In genomic region chr3:30964216-30964615, GRCm38 (mm10) we compare ENCODE assay signal across 23 mouse cellular contexts. TPM values are rescaled to one million over a fixed set of nuclear protein-coding genes. Genes with fewer than 3 reads are reported as not detected.
A peak's percentile ranks its signal among the peaks of the same experiment; 100 is the strongest.
DNase-seq lines count a peak whose midpoint lies in the region; ATAC-seq and TF ChIP-seq lines count a peak whose summit lies in the region.
"Had no signal": no experiment of that assay in that cellular context is flagged by ENCODE, and none has a peak within 500 bp of the region (broad histone marks: within the 10 kb centered on the region; RNA-seq: fewer than 3 reads in every experiment).

No protein-coding gene starts in this region.

- no peak for TF ChIP-seq RAD21 in CH12.LX (IDR thresholded peaks at IDR 0.05; ENCODE audit: low read depth, low read length)
- TF ChIP-seq RAD21 in MEL (IDR thresholded peaks at IDR 0.05; ENCODE audit: low read depth, low read length), result no peak

- no peak for TF ChIP-seq EP300 in CH12.LX (IDR thresholded peaks at IDR 0.05; ENCODE audit: low read length)
- TF ChIP-seq EP300 in MEL (IDR thresholded peaks at IDR 0.05; ENCODE audit: low read depth in 1 of 2, low read length in 2 of 2), result no peak

- no peak overlapping the region for H3K9ac ChIP-seq in CH12.LX (ENCODE audit: insufficient read depth, low read depth)
- H3K9ac ChIP-seq in ES-E14 (ENCODE audit: insufficient read depth, low read depth, low read length, poor library complexity, severe bottlenecking), result no peak overlapping the region
- H3K9ac ChIP-seq in MEL (ENCODE audit: control insufficient read depth, low read depth, low read length, poor library complexity, severe bottlenecking), result no peak overlapping the region
- H3K9ac ChIP-seq in forebrain, embryonic 12.5 days, result no peak overlapping the region

- H3K36me3 ChIP-seq in CH12.LX (replicated peaks in 1 of 2; ENCODE audit: control insufficient read depth in 1 of 2, insufficient read depth in 1 of 2, low read length in 1 of 2) (peaks cover 38 to 67% of the 10 kb centered on the region in 2 experiments), ES-E14 (ENCODE audit: control insufficient read depth, insufficient read depth, low read length, poor library complexity, severe bottlenecking) (peaks cover 10% of the 10 kb centered on the region), MEL (ENCODE audit: control insufficient read depth in 1 of 2, insufficient read depth in 2 of 2, low read length in 2 of 2) (peaks cover 12 to 19% of the 10 kb centered on the region in 2 experiments)
- peaks cover 57% of the 10 kb centered on the region for H3K36me3 ChIP-seq in forebrain, embryonic 12.5 days (replicated peaks)

- H3K9me3 ChIP-seq in CH12.LX (replicated peaks; ENCODE audit: low read length) (peaks cover 6% of the 10 kb centered on the region), ES-E14 (ENCODE audit: control insufficient read depth, insufficient read depth, low read depth, low read length) (no peaks in the 10 kb centered on the region), MEL (replicated peaks; ENCODE audit: insufficient read depth, low read length) (no peaks in the 10 kb centered on the region)
- 0 out of 2 replicates have a peak, but pooled peaks cover 2% of the 10 kb centered on the region for H3K9me3 ChIP-seq in forebrain, embryonic 12.5 days
- H3K9me3 ChIP-seq: G1E had no signal

- ATAC-seq in forebrain, embryonic 12.5 days (ENCODE audit: low FRiP score), result no peak
- ATAC-seq: activated CD4-positive, CD25-positive, alpha-beta regulatory T cell, adult 4 months; CD4-positive, CD25-positive, alpha-beta regulatory T cell, adult 4 months; Patski had no signal

- dilution Hi-C loops in CH12.LX (cut with MboI; ENCODE audit: extremely low pct_ligation_motif_present, extremely low pct_unique_long_range_greater_than_20kb, low sequenced_read_pairs), result no loop called here

- H3K4me3 ChIP-seq in CH12.LX (replicated peaks in 1 of 3; ENCODE audit: low read depth in 2 of 3, low read length in 2 of 3, poor library complexity in 1 of 3) (no peak overlapping the region), ES-E14 (ENCODE audit: insufficient read depth in 1 of 2, low read depth in 1 of 2, low read length in 2 of 2, poor library complexity in 1 of 2, severe bottlenecking in 1 of 2) (no peak overlapping the region), MEL (ENCODE audit: control insufficient read depth in 1 of 2, insufficient read depth in 1 of 2, low read depth in 2 of 2, low read length in 2 of 2) (no peak overlapping the region)
- no peak overlapping the region for H3K4me3 ChIP-seq in forebrain, embryonic 12.5 days (replicated peaks)

- 92% methylated on average over 3 of the region's 3 CpGs for WGBS in forebrain, embryonic 12.5 days

- H3K4me1 ChIP-seq in CH12.LX (ENCODE audit: control insufficient read depth in 1 of 2, insufficient read depth in 2 of 2) (peaks cover 5 to 10% of the 10 kb centered on the region in 2 experiments; a peak in 3 of 4 replicates), ES-E14 (ENCODE audit: control insufficient read depth in 2 of 2, insufficient read depth in 2 of 2, low read length in 2 of 2, poor library complexity in 1 of 2) (peaks cover 0 to 2% of the 10 kb centered on the region in 2 experiments; a peak in 1 of 4 replicates), MEL (ENCODE audit: control insufficient read depth in 1 of 2, insufficient read depth in 2 of 2, low read length in 2 of 2) (peaks cover 0 to 10% of the 10 kb centered on the region in 2 experiments; a peak in 2 of 4 replicates)
- H3K4me1 ChIP-seq in forebrain, embryonic 12.5 days, result peaks cover 8% of the 10 kb centered on the region

- TF ChIP-seq POLR2A in CH12.LX (IDR thresholded peaks at IDR 0.05; ENCODE audit: low read depth, low read length) (no peak), MEL (IDR thresholded peaks at IDR 0.05; ENCODE audit: control insufficient read depth in 1 of 2, insufficient read depth in 1 of 2, low read depth in 1 of 2, low read length in 2 of 2, poor library complexity in 1 of 2) (no peak)

- no peak overlapping the region for H3K27ac ChIP-seq in CH12.LX (ENCODE audit: insufficient read depth, low read depth)
- H3K27ac ChIP-seq in ES-E14 (ENCODE audit: insufficient read depth, low read depth, low read length, poor library complexity, severe bottlenecking), result no peak overlapping the region
- H3K27ac ChIP-seq in MEL (ENCODE audit: control insufficient read depth, low read depth, low read length), result no peak overlapping the region
- H3K27ac ChIP-seq in forebrain, embryonic 12.5 days, result no peak overlapping the region

- no peak for TF ChIP-seq CTCF in CH12.LX (conservative IDR thresholded peaks at IDR 0.05 in 1 of 2, IDR thresholded peaks at IDR 0.05 in 1 of 2; ENCODE audit: low read depth in 2 of 2, low read length in 2 of 2)
- no peak for TF ChIP-seq CTCF in MEL (IDR thresholded peaks at IDR 0.05 in 2 of 3, conservative IDR thresholded peaks at IDR 0.05 in 1 of 3; ENCODE audit: control insufficient read depth in 1 of 3, insufficient read depth in 1 of 3, low read depth in 2 of 3, low read length in 3 of 3, poor library complexity in 1 of 3, severe bottlenecking in 1 of 3)

- in situ Hi-C loops in CH12.LX (cut with MboI; ENCODE audit: low pct_ligation_motif_present, low pct_unique_long_range_greater_than_20kb, low sequenced_read_pairs) (loop anchor here (25.0 kb wide), 1 partner anchor 102 kb away; the partner anchor contains the start of gene Gpr160), ES-E14 (cut with MboI; ENCODE audit: low sequenced_read_pairs in 2 of 2, unreplicated experiment in 2 of 2) (loop anchor here in 1 of 2 experiments (25.0 kb wide), 1 partner anchor 377 kb away; the partner anchor contains the start of gene Actrt3)

- H3K79me2 ChIP-seq in CH12.LX (replicated peaks; ENCODE audit: control insufficient read depth, extremely low read depth, insufficient read depth, poor library complexity, severe bottlenecking), result peaks cover 38% of the 10 kb centered on the region
- peaks cover 25% of the 10 kb centered on the region for H3K79me2 ChIP-seq in MEL (ENCODE audit: control insufficient read depth, insufficient read depth, low read length, poor library complexity)

- no peaks in the 10 kb centered on the region for H3K27me3 ChIP-seq in CH12.LX (replicated peaks)
- no peaks in the 10 kb centered on the region for H3K27me3 ChIP-seq in MEL (ENCODE audit: control insufficient read depth in 1 of 2, insufficient read depth in 2 of 2, low read length in 2 of 2)
- H3K27me3 ChIP-seq in forebrain, embryonic 12.5 days, result no peaks in the 10 kb centered on the region
- H3K27me3 ChIP-seq: Patski had no signal

- H3K4me2 ChIP-seq in CH12.LX (ENCODE audit: insufficient read depth, low read depth, poor library complexity, severe bottlenecking), result no peak overlapping the region
- H3K4me2 ChIP-seq in forebrain, embryonic 12.5 days, result no peak overlapping the region

- DNase-seq in CH12.LX (ENCODE audit: extremely low read depth) (no peak), ES-E14 (ENCODE audit: low read depth, low spot score) (no peak), MEL (ENCODE audit: low read depth, low spot score) (no peak)
- no peak for DNase-seq in kidney, postnatal 36 days
- DNase-seq in thymus, adult 18-20 months, result no peak
- DNase-seq: adrenal gland, adult 2 months; adrenal gland, adult 8-10 months; adrenal gland, postnatal 10 days; adrenal gland, postnatal 14 days; adrenal gland, postnatal 25 days; adrenal gland, postnatal 36 days; B cell, adult 2 months; cerebellum, adult 11 months; cerebellum, adult 11-12 months; cerebellum, adult 18-20 months; cerebellum, adult 2 months; cerebellum, adult 8-10 months; cerebellum, adult 9-10 months had no signal

TF ChIP-seq in CH12.LX, 34 proteins besides CTCF, POLR2A, EP300 and RAD21:
- no peak for TF ChIP-seq SIN3A (IDR thresholded peaks at IDR 0.05; ENCODE audit: low read length)
- TF ChIP-seq MAFK (IDR thresholded peaks at IDR 0.05; ENCODE audit: insufficient replicate concordance, low read length), result no peak
- TF ChIP-seq ZNF384 (IDR thresholded peaks at IDR 0.05; ENCODE audit: low read depth, low read length), result peak; percentile 65

TF ChIP-seq in ES-E14, 5 proteins besides CTCF, POLR2A, EP300 and RAD21:
- TF ChIP-seq HCFC1 (IDR thresholded peaks at IDR 0.05; ENCODE audit: borderline replicate concordance, insufficient read depth, low read length), result no peak
- no peak for TF ChIP-seq ZC3H11A (IDR thresholded peaks at IDR 0.05; ENCODE audit: borderline replicate concordance, low read depth, low read length)
- no peak for TF ChIP-seq CHD2 (IDR thresholded peaks at IDR 0.05; ENCODE audit: low read depth, low read length)
- TF ChIP-seq ZNF384 (IDR thresholded peaks at IDR 0.05; ENCODE audit: low read depth, low read length), result peak; percentile 75

TF ChIP-seq in MEL, 35 proteins besides CTCF, POLR2A, EP300 and RAD21:
- TF ChIP-seq E2F4 (IDR thresholded peaks at IDR 0.05; ENCODE audit: borderline replicate concordance, low read depth, low read length), result no peak
- no peak for TF ChIP-seq TCF12 (IDR thresholded peaks at IDR 0.05; ENCODE audit: low read depth, low read length)
- TF ChIP-seq SIN3A (IDR thresholded peaks at IDR 0.05; ENCODE audit: low read length), result no peak
- TF ChIP-seq ZNF384 (IDR thresholded peaks at IDR 0.05; ENCODE audit: low read depth, low read length), result peak; percentile 72; the same call in 1 of the 2 replicates
- TF ChIP-seq USF1 (IDR thresholded peaks at IDR 0.05; ENCODE audit: low read depth, low read length), result no peak

RNA-seq across cellular contexts. Expression of gene Phc3, which starts 5.0 kb away (rescaled TPM):
- total RNA-seq in CH12.LX (2012; rRNA removed), result 8.4 and 9.2 TPM in 2 replicates
- total RNA-seq in CH12.LX (2014; rRNA removed), result 8.8 and 10.3 TPM in 2 replicates
- 10.9 and 13.5 TPM in 2 replicates for polyA plus RNA-seq in CH12.LX (2012; ENCODE audit: insufficient read length, low read depth)
- total RNA-seq in ES-E14 (2012; rRNA removed), result 7.1 and 7.9 TPM in 2 replicates
- 3.2 and 3.5 TPM in 2 replicates for total RNA-seq in MEL (2012; rRNA removed)
- polyA plus RNA-seq in MEL (2012; ENCODE audit: insufficient read depth in 1 of 2, insufficient read length in 2 of 2, low read depth in 1 of 2, low replicate concordance in 2 of 2, missing spikeins in 1 of 2), result 10 to 100 TPM in 1 of 2 experiments, not detected in 1; 11.4 TPM
- 6.9 and 7.5 TPM in 2 replicates for polyA plus RNA-seq in forebrain, embryonic 12.5 days (2016; fragmentation: Nextera tagmentation; extraction: Ambion mirVana)

RNA-seq across cellular contexts. Expression of gene Prkci, which starts 31.3 kb away (rescaled TPM):
- total RNA-seq in CH12.LX (2012; rRNA removed) (14.8 and 14.9 TPM in 2 replicates), CH12.LX (2014; rRNA removed) (16.7 and 17.2 TPM in 2 replicates), ES-E14 (2012; rRNA removed) (95.2 and 107 TPM in 2 replicates), MEL (2012; rRNA removed) (9.0 and 9.5 TPM in 2 replicates)
- polyA plus RNA-seq in CH12.LX (2012; ENCODE audit: insufficient read length, low read depth) (17.1 and 18.3 TPM in 2 replicates), MEL (2012; ENCODE audit: insufficient read depth in 1 of 2, insufficient read length in 2 of 2, low read depth in 1 of 2, low replicate concordance in 2 of 2, missing spikeins in 1 of 2) (10 to 100 TPM in 1 of 2 experiments, not detected in 1; 18.3 TPM)
- 38.7 and 40.2 TPM in 2 replicates for polyA plus RNA-seq in forebrain, embryonic 12.5 days (2016; fragmentation: Nextera tagmentation; extraction: Ambion mirVana)

Comparison
In these comparisons a context has a peak if more than half of its experiments do, and no peak if none do; other contexts are left out.
1. Of the 35 proteins assayed by ChIP-seq in both MEL and CH12.LX: peak only in MEL: none; only in CH12.LX: none; in both: ZNF384; in neither: 34.